Mouse (Mus musculus) heart, embryonic 16.5 days (tissue): ENCODE data around the gene Cldn2. TPM values are rescaled to one million over a fixed set of nuclear protein-coding genes. Genes with fewer than 3 reads are reported as not detected.

Experiments used
- polyA plus RNA-seq: library from polyadenylated mRNA; unstranded; fragments of >200 nt; fragmentation: Nextera tagmentation; extraction: Ambion mirVana; gene quantifications from 2 replicates; pipeline ENCODE4 v1.2.1, GENCODE M21; 2015

The Cldn2 gene
- polyA plus RNA-seq, 1 experiment from 2014 or later = 0.58 TPM

Other genes with a start within 250 kb of the Cldn2 start
- 36.0 and 37.1 TPM in 2 replicates for gene Rnf128, start 237.5 kb upstream of the Cldn2 start, polyA plus RNA-seq
- 2.6 and 2.7 TPM in 2 replicates for gene Tbc1d8b, start 115.8 kb upstream of the Cldn2 start, polyA plus RNA-seq
- 0.19 and 0.32 TPM in 2 replicates for gene Gm15013, start 86.3 kb upstream of the Cldn2 start, polyA plus RNA-seq
- not detected in 2 replicates for gene Ripply1, start 18.5 kb upstream of the Cldn2 start, polyA plus RNA-seq
- gene Morc4, start 70.8 kb downstream of the Cldn2 start, polyA plus RNA-seq = 17.1 and 17.2 TPM in 2 replicates
- gene Rbm41, start 197.8 kb downstream of the Cldn2 start, polyA plus RNA-seq = 4.1 and 4.2 TPM in 2 replicates